8 mouse cellular contexts compared by ENCODE assay signal in the genomic region with DNA sequence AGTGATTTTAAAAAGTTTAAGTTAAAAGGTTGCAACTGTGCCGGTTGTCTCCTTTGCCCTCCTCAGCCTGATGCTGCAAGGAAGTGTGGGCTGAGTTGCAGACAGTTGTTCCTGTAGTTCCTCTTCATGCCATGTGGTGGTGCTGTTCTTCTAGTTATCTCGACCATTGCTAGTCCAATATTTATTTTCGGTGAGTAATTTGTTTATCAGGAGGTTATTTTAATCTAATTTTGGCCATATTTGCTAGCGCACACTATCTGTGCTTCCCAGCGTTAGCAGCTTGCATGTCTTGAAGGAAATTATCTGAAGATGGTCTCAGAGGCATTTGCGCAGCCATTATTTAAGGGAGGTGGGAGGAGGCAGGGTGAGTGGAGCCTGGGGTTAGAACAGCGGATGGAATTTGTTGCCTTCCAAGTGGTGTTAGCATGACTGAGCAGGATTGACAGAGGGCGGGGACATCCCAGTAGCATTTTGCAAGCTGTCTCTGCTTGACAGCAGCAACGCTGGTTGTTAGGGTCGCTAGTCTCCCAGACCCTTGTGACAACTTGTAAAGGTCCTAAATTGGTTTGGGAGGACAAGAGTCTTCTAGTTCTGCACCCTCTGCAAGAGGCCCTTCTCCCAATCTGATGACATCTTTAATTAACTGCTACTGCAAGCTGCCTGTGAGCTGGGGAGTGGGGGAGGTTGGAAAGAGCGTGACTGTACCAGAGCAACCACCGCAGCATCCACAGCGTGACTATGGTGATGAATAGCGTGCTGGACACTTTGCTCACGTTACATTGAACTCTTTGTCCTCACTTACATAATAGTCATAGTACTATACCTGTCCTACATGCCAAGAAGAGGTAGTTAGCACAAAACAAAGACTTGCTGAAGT.
DNase-seq lines count a peak whose midpoint lies in the region; ATAC-seq and TF ChIP-seq lines count a peak whose summit lies in the region.

No protein-coding gene starts in this region.

- 0 out of 2 replicates have a peak overlapping the region, but pooled peaks have one; percentile 35 for H3K9ac ChIP-seq in hindbrain, postnatal 0 days (replicated peaks; ENCODE audit: low read length)

- peak; percentile 64 for DNase-seq in ZHBTc4 (ENCODE audit: low read depth, low spot score)
- DNase-seq in cerebellum, postnatal 14 days = peak; percentile 82 to 86
- peak; percentile 70 to 87 for DNase-seq in frontal cortex, postnatal 36 days (ENCODE audit: low spot score in 2 of 2)
- peak; percentile 86 for DNase-seq in hindbrain, postnatal 0 days (ENCODE audit: low spot score)
- DNase-seq in left cerebral cortex, adult 11 months (ENCODE audit: low spot score) = peak; percentile 71
- peak; percentile 49 for DNase-seq in lung, postnatal 25 days (ENCODE audit: low spot score)
- peak; percentile 77 for DNase-seq in right cerebral cortex, adult 18-20 months

- H3K27ac ChIP-seq in hindbrain, postnatal 0 days = peak overlapping the region; percentile 54

- H3K4me1 ChIP-seq in hindbrain, postnatal 0 days (ENCODE audit: insufficient read depth, low read length) = peaks cover 5% of the 10 kb centered on the region

- WGBS in hindbrain, postnatal 0 days = 4% methylated on average over 15 of the region's 15 CpGs

- peak; percentile 92 for ATAC-seq in hindbrain, postnatal 0 days
- no peak for ATAC-seq in monocyte, adult 5-6 weeks (replicated peaks; ENCODE audit: insufficient number of reproducible peaks, low FRiP score, low TSS enrichment, poor library complexity, severe bottlenecking)

- H3K9me3 ChIP-seq in hindbrain, postnatal 0 days (ENCODE audit: low read length) = no peaks in the 10 kb centered on the region

- no peaks in the 10 kb centered on the region for H3K27me3 ChIP-seq in hindbrain, postnatal 0 days (ENCODE audit: insufficient read depth, low read length)

- peak overlapping the region; percentile 69 for H3K4me2 ChIP-seq in hindbrain, postnatal 0 days (ENCODE audit: low read depth, low read length)

- peak; percentile 92 for TF ChIP-seq CTCF in hindbrain, postnatal 0 days (IDR thresholded peaks at IDR 0.05; ENCODE audit: low read depth)

- H3K36me3 ChIP-seq in hindbrain, postnatal 0 days (ENCODE audit: insufficient read depth, low read length) = no peaks in the 10 kb centered on the region

- H3K4me3 ChIP-seq in hindbrain, postnatal 0 days (ENCODE audit: low read length) = peak overlapping the region; percentile 35
